Mouse (Mus musculus) cortical plate, adult 2 months (tissue): Measurements from ENCODE around the gene Nat8l.

Experiments
- CTCF ChIP-seq: fragments of 200-500 bp; IDR thresholded peaks from 2 replicates; pipeline ENCODE4 v1.5.1; 2011; ENCODE audit warnings: mild to moderate bottlenecking, control low read depth, low read length; ENCODE audit not compliant: insufficient read depth; ENCODE audit errors: extremely low read depth
- POLR2A ChIP-seq: fragments of 200-500 bp; IDR thresholded peaks from 2 replicates; pipeline ENCODE4 v1.6.1; 2011; ENCODE audit warnings: mild to moderate bottlenecking, low read length, control low read depth; ENCODE audit not compliant: insufficient read depth; ENCODE audit errors: extremely low read depth

DNA sequence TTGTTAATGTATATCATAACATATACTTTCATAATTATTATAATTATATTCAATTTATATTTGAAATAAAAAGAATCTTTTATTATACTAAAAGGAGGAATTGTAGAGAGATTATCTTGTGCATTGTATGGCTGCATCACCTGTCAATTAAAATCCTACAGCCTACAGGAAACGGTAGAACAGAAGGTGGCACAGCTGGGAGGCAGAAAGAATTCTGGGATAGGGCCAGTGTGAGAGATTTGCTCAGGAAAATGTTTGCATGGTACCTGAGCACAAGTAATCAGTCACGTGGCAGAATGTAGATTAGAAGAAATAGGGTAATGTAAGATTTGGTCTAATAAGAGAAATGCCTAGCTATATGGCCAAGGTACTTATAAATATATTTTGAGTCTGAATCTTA is 21.0 kb upstream of the Nat8l start:
- TF ChIP-seq CTCF: no peak
- TF ChIP-seq POLR2A: no peak
